Mouse (Mus musculus) spleen, adult 2 months (tissue): Measurements from ENCODE around the gene Tmem51.

ENCODE experiments used
- CTCF ChIP-seq: fragments of 200-500 bp; IDR thresholded peaks from 2 replicates; pipeline ENCODE4 v1.5.1; 2011; ENCODE audit warnings: mild to moderate bottlenecking, inconsistent platforms; ENCODE audit not compliant: insufficient read depth, insufficient read length, insufficient replicate concordance; ENCODE audit errors: extremely low read depth
- POLR2A ChIP-seq: fragments of 200-500 bp; IDR thresholded peaks from 2 replicates; pipeline ENCODE4 v1.6.1; 2011; ENCODE audit warnings: low read depth, low read length, inconsistent platforms

- TF ChIP-seq POLR2A (no peak), CTCF (no peak)
Observed at GRCm38 (mm10) chr4:142080901-142081630, 3.0 kb downstream of the Tmem51 start.
